Mouse (Mus musculus): ENCODE measurements around the gene Mylk3. TPM values are rescaled to one million over a fixed set of nuclear protein-coding genes. Genes with fewer than 3 reads are reported as not detected.

The Mylk3 gene
- polyA plus RNA-seq, 1 experiment from 2014 or later: 0.15 TPM

DNA sequence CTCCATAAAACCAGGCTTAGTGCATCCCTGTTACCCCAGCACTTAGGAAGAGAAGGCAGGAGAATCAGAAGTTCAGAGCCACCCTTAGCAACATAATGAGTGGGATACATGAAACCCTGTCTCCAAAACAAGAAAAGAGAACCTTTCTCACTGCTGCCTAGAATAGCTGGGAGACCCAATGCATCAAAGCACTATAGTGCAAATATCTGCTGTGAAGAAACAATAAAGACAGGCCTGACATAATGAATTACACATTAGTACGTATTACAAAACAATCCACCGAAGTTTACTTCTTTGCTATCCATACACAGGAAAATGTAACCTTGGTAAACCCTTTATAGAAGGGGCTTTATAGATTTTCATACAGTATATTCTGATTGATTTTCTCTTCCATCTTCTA lies 77.6 kb downstream of the Mylk3 start:
- no peak overlapping the region for H3K27ac ChIP-seq (ENCODE audit: low read length)
- H3K4me2 ChIP-seq (ENCODE audit: low read length): no peak overlapping the region
- H3K27me3 ChIP-seq (replicated peaks; ENCODE audit: control insufficient read depth, insufficient read depth, low read length): no peaks in the 10 kb centered on the region
- H3K4me3 ChIP-seq (replicated peaks; ENCODE audit: low read length): no peak overlapping the region
- 96% methylated on average over 2 of the region's 2 CpGs for WGBS
- H3K36me3 ChIP-seq (ENCODE audit: control insufficient read depth, insufficient read depth): peaks cover 26% of the 10 kb centered on the region
- H3K9ac ChIP-seq (replicated peaks; ENCODE audit: low read depth, low read length): no peak overlapping the region
- ATAC-seq: no peak
- no peaks in the 10 kb centered on the region for H3K4me1 ChIP-seq (replicated peaks; ENCODE audit: control insufficient read depth, insufficient read depth, low read length)
- no peaks in the 10 kb centered on the region for H3K9me3 ChIP-seq (ENCODE audit: control insufficient read depth, low read length)

DNA sequence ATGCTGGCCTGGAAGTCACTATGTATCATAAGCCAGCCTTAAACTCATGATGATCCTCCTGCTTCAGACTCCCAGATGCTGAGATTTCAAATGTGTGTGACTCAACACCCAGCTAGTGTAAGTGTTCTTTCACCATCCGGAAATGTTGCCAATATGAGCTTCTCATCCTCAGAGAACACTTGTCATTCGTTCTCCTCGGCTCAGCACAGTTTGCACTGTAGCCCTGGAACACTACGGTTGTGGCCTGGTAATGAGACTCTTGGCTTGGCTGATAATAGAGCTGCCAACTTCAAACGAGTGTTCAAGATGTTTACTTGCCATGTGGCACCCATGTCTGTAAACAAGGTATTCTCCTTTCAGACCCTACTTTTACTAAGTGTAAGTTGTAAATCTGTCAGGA lies 82.6 kb downstream of the Mylk3 start:
- no peak overlapping the region for H3K4me3 ChIP-seq (replicated peaks; ENCODE audit: low read length)
- 80% methylated on average over 5 of the region's 5 CpGs for WGBS
- H3K9ac ChIP-seq (replicated peaks; ENCODE audit: low read depth, low read length): no peak overlapping the region
- ATAC-seq: no peak
- H3K4me1 ChIP-seq (replicated peaks; ENCODE audit: control insufficient read depth, insufficient read depth, low read length): peaks cover 15% of the 10 kb centered on the region
- H3K4me2 ChIP-seq (ENCODE audit: low read length): no peak overlapping the region
- no peak overlapping the region for H3K27ac ChIP-seq (ENCODE audit: low read length)
- H3K36me3 ChIP-seq (ENCODE audit: control insufficient read depth, insufficient read depth): peaks cover 24% of the 10 kb centered on the region
- no peaks in the 10 kb centered on the region for H3K27me3 ChIP-seq (replicated peaks; ENCODE audit: control insufficient read depth, insufficient read depth, low read length)
- H3K9me3 ChIP-seq (ENCODE audit: control insufficient read depth, low read length): no peaks in the 10 kb centered on the region

DNA sequence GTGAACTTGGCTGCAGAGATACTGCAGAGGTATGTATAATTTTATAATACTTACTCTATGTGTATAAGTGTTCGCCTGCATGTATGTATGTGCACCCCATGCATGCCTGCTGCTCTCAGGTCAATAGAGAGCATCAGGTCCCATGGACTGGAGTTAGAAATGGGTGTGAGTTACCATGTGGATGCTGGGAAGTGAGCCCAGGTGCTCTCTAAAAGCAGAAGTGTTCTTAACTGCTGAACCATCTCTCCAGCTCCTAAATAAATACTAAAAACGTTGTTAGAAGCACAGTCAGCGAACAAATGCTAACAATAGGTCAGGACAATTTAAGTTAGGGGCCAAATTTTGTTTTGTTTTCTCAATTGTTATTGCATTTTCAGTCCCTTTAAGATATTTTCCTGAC lies 83.2 kb downstream of the Mylk3 start:
- no peak overlapping the region for H3K9ac ChIP-seq (replicated peaks; ENCODE audit: low read depth, low read length)
- H3K4me2 ChIP-seq (ENCODE audit: low read length): no peak overlapping the region
- no peaks in the 10 kb centered on the region for H3K9me3 ChIP-seq (ENCODE audit: control insufficient read depth, low read length)
- no peak overlapping the region for H3K27ac ChIP-seq (ENCODE audit: low read length)
- H3K36me3 ChIP-seq (ENCODE audit: control insufficient read depth, insufficient read depth): peaks cover 20% of the 10 kb centered on the region
- H3K27me3 ChIP-seq (replicated peaks; ENCODE audit: control insufficient read depth, insufficient read depth, low read length): no peaks in the 10 kb centered on the region
- ATAC-seq: no peak
- peaks cover 16% of the 10 kb centered on the region for H3K4me1 ChIP-seq (replicated peaks; ENCODE audit: control insufficient read depth, insufficient read depth, low read length)
- H3K4me3 ChIP-seq (replicated peaks; ENCODE audit: low read length): no peak overlapping the region
- WGBS: 90% methylated on average over 3 of the region's 3 CpGs

DNA sequence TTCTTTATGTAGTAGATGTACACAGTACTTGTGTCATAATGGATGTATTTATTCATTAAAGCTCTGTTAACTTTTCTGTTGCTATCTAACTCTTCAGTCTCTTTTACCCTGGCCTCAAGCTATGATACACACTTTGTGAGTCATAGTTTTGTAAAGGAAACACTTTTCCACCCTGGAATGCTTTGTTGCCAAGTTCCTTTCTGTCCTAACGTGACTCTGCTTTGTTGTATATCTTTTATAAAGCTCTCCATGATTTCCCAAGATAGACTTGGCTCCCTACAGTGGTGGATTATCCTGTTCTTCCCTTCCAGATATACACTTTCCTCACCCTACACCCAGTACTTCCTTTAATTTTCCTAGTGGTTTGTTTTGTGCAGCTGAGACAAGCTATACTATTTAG lies 84.2 kb downstream of the Mylk3 start:
- Histone ChIP-seq H3K9ac (replicated peaks; ENCODE audit: low read depth, low read length) (no peak overlapping the region), H3K4me2 (ENCODE audit: low read length) (no peak overlapping the region), H3K27me3 (replicated peaks; ENCODE audit: control insufficient read depth, insufficient read depth, low read length) (no peaks in the 10 kb centered on the region), H3K9me3 (ENCODE audit: control insufficient read depth, low read length) (no peaks in the 10 kb centered on the region), H3K4me1 (replicated peaks; ENCODE audit: control insufficient read depth, insufficient read depth, low read length) (peaks cover 21% of the 10 kb centered on the region), H3K27ac (ENCODE audit: low read length) (no peak overlapping the region), H3K4me3 (replicated peaks; ENCODE audit: low read length) (no peak overlapping the region), H3K36me3 (ENCODE audit: control insufficient read depth, insufficient read depth) (peaks cover 16% of the 10 kb centered on the region)
- no peak for ATAC-seq
- WGBS: 38% methylated on average over 1 of the region's 1 CpGs

DNA sequence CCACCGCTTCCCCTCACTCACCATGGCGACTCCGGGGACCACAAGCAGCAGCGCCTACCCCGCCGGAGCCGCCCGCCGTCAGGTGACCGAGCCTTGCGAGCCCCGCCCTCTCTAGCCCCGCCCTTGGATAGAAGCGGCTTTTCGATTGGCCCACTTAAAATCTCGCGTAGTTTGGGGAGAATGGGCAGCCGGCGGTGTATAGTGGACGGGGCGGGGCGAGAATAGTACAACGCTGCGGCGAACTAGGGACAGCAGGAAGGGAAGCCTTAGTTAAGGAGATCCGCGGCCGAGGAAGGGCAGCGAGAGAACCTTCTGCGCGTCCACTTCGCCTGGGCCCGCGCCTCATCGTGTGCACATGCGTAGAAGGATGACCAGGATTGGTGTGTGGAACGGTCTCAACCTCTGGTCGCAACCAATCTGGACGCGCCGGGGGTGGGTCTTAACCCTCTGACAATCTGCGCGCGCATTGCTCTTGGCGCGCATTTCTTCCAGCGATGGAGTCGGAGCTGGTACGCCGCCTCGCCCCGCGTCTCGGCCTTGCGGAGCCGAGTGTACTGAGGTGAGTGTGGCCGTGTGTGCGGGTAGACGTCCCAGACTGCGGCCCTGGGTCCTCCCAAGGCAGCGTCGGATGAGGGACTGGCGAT lies 86.6 kb downstream of the Mylk3 start, which contains the start of the genes Orc6 and Vps35:
Gene Orc6 (plus strand): TSS at position 199 of the 644 bp plus-strand sequence.
Gene Vps35 (minus strand): TSS at position 369 of the 644 bp plus-strand sequence.
- Histone ChIP-seq H3K36me3 (ENCODE audit: control insufficient read depth, insufficient read depth) (0 out of 2 replicates have a peak, but pooled peaks cover under 1% of the 10 kb centered on the region), H3K27me3 (replicated peaks; ENCODE audit: control insufficient read depth, insufficient read depth, low read length) (no peaks in the 10 kb centered on the region), H3K27ac (ENCODE audit: low read length) (peak within 1 kb of the TSS; percentile 99), H3K4me3 (replicated peaks; ENCODE audit: low read length) (peak within 1 kb of the TSS; percentile 97), H3K4me2 (ENCODE audit: low read length) (peak within 1 kb of the TSS; percentile 87), H3K9me3 (ENCODE audit: control insufficient read depth, low read length) (no peaks in the 10 kb centered on the region), H3K9ac (replicated peaks; ENCODE audit: low read depth, low read length) (peak within 1 kb of the TSS; percentile 96), H3K4me1 (replicated peaks; ENCODE audit: control insufficient read depth, insufficient read depth, low read length) (peaks cover 23% of the 10 kb centered on the region)
- ATAC-seq: peak; percentile 98
- under 1% methylated on average over 63 of the region's 63 CpGs for WGBS

DNA sequence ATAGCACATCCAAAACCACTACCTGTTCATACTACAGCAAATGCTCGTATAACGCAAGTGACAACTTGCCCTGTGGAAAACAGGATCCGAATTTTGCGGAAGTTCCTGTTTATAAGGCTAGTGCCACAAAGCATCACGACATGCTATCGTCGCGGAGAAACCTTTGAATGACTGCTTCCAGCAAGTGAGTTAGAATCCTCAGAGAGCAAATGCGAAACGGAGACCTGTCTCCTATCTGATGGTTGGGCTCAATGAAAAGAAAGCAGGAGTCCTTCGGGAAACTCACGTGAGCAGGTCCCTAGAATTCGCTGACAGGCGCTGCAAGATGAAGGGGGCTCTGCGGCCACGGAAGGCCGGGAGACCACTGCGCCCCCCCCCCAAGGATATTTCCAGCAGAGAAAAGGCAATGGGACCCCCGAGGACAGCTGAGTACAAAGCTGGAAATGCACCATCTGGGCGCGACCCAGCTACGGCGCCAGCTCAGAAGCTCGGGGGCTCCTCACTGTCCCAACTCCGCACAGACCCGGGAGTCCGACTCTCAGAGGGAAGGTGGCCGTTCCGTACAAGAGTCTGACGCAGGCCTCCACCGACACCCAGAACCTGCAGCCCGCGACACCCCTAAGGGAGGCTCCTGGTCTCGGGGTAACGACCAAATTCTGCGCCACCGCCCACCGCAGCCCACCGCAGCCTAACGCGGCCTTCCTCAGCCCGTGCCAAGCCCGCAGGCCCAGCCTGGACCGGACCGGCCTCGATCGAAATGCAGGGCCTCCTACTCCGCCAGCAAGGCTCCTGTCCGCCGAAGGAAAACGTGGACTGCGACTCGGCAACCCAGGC lies 87.3 kb downstream of the Mylk3 start:
- WGBS: under 1% methylated on average over 53 of the region's 53 CpGs

DNA sequence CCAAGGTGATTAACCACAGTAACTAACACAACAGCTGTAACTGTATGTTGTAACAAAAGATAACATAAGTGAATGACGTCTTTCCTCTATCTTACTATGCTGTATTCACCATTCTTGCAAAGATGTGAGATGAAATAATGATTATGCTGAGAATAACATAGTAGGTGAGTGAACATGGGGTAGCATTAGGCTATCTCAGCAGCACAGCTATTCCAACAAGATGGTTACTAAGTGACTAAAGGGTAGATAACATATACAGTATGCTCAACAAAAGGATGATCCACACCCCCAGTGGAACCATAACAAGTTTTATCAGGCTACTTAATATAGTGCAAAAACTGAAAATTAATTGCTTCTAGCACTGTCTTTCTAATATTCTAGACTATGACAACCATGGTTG lies 99.3 kb downstream of the Mylk3 start:
- no peak overlapping the region for H3K27ac ChIP-seq (ENCODE audit: low read length)
- no peaks in the 10 kb centered on the region for H3K4me1 ChIP-seq (replicated peaks; ENCODE audit: control insufficient read depth, insufficient read depth, low read length)
- H3K4me2 ChIP-seq (ENCODE audit: low read length): no peak overlapping the region
- ATAC-seq: no peak
- 93% methylated on average over 1 of the region's 1 CpGs for WGBS
- no peak overlapping the region for H3K4me3 ChIP-seq (replicated peaks; ENCODE audit: low read length)
- no peaks in the 10 kb centered on the region for H3K27me3 ChIP-seq (replicated peaks; ENCODE audit: control insufficient read depth, insufficient read depth, low read length)
- H3K9me3 ChIP-seq (ENCODE audit: control insufficient read depth, low read length): no peaks in the 10 kb centered on the region
- H3K9ac ChIP-seq (replicated peaks; ENCODE audit: low read depth, low read length): no peak overlapping the region
- peaks cover 34% of the 10 kb centered on the region for H3K36me3 ChIP-seq (ENCODE audit: control insufficient read depth, insufficient read depth)

More for the DNA sequence above, 87.3 kb downstream of the Mylk3 start:
- no peak; the same call in none of the 2 replicates for ATAC-seq
- H3K9me3 ChIP-seq (ENCODE audit: control insufficient read depth, low read length): no peaks in the 10 kb centered on the region
- peaks cover 23% of the 10 kb centered on the region for H3K4me1 ChIP-seq (replicated peaks; ENCODE audit: control insufficient read depth, insufficient read depth, low read length)
- H3K9ac ChIP-seq (replicated peaks; ENCODE audit: low read depth, low read length): peak overlapping the region; percentile 96
- H3K36me3 ChIP-seq (ENCODE audit: control insufficient read depth, insufficient read depth): peaks cover 3% of the 10 kb centered on the region; the same call in 1 of the 2 replicates
- peak overlapping the region; percentile 97 for H3K4me3 ChIP-seq (replicated peaks; ENCODE audit: low read length)
- peak overlapping the region; percentile 71 for H3K4me2 ChIP-seq (ENCODE audit: low read length)
- peak overlapping the region; percentile 99 for H3K27ac ChIP-seq (ENCODE audit: low read length)
- no peaks in the 10 kb centered on the region for H3K27me3 ChIP-seq (replicated peaks; ENCODE audit: control insufficient read depth, insufficient read depth, low read length)

Other genes with a start within 250 kb of the Mylk3 start
- not detected in 2 replicates for gene Cks1brt, start 234.4 kb downstream of the Mylk3 start, polyA plus RNA-seq (2015; fragmentation: Nextera tagmentation; extraction: Ambion mirVana)
- gene Olfr371, start 160.4 kb downstream of the Mylk3 start, polyA plus RNA-seq (2015; fragmentation: Nextera tagmentation; extraction: Ambion mirVana): not detected in 2 replicates
- 83.1 and 83.4 TPM in 2 replicates for gene Orc6, start 86.7 kb downstream of the Mylk3 start, polyA plus RNA-seq (2015; fragmentation: Nextera tagmentation; extraction: Ambion mirVana)
- gene Vps35, start 86.5 kb downstream of the Mylk3 start, polyA plus RNA-seq (2015; fragmentation: Nextera tagmentation; extraction: Ambion mirVana): 202 and 223 TPM in 2 replicates
- gene 4921524J17Rik, start 46.5 kb upstream of the Mylk3 start, polyA plus RNA-seq (2015; fragmentation: Nextera tagmentation; extraction: Ambion mirVana): 71.5 and 83.9 TPM in 2 replicates
- gene Gpt2, start 106.2 kb upstream of the Mylk3 start, polyA plus RNA-seq (2015; fragmentation: Nextera tagmentation; extraction: Ambion mirVana): 39.1 and 44.7 TPM in 2 replicates
- gene Dnaja2, start 169.0 kb upstream of the Mylk3 start, polyA plus RNA-seq (2015; fragmentation: Nextera tagmentation; extraction: Ambion mirVana): 169 and 193 TPM in 2 replicates

Measured in forebrain, embryonic 16.5 days (tissue).